Mouse (Mus musculus): ENCODE data around the gene Treh.

Treh gene

GRCm38 (mm10) chr9:44678288-44678871 lies 5.3 kb downstream of the Treh start:
- DNase-seq (ENCODE audit: low spot score in 2 of 2), result no peak

GRCm38 (mm10) chr9:44679565-44679964 lies 6.5 kb downstream of the Treh start:
- DNase-seq (ENCODE audit: low spot score in 2 of 2), result no peak

GRCm38 (mm10) chr9:44683046-44683445 lies 10.0 kb downstream of the Treh start:
- DNase-seq (ENCODE audit: low spot score in 2 of 2), result no peak

GRCm38 (mm10) chr9:44685346-44686330 lies 12.6 kb downstream of the Treh start:
- peak; percentile 68 to 78 for DNase-seq (ENCODE audit: low spot score in 2 of 2)

GRCm38 (mm10) chr9:44686638-44687037 lies 13.6 kb downstream of the Treh start:
- no peak for DNase-seq (ENCODE audit: low spot score in 2 of 2)

GRCm38 (mm10) chr9:44688013-44688412 lies 15.0 kb downstream of the Treh start:
- no peak for DNase-seq (ENCODE audit: low spot score in 2 of 2)

GRCm38 (mm10) chr9:44690641-44691040 lies 17.6 kb downstream of the Treh start:
- no peak for DNase-seq (ENCODE audit: low spot score in 2 of 2)

GRCm38 (mm10) chr9:44691671-44692520 lies 18.9 kb downstream of the Treh start:
- DNase-seq (ENCODE audit: low spot score in 2 of 2), result no peak

GRCm38 (mm10) chr9:44693071-44693470 lies 20.0 kb downstream of the Treh start:
- no peak for DNase-seq (ENCODE audit: low spot score in 2 of 2)

GRCm38 (mm10) chr9:44697866-44698265 lies 24.8 kb downstream of the Treh start:
- no peak for DNase-seq (ENCODE audit: low spot score in 2 of 2)

- DNase-seq (ENCODE audit: low spot score in 2 of 2), result no peak
Measured at GRCm38 (mm10) chr9:44699196-44699595, 26.2 kb downstream of the Treh start.

GRCm38 (mm10) chr9:44699730-44700129 lies 26.7 kb downstream of the Treh start:
- no peak for DNase-seq (ENCODE audit: low spot score in 2 of 2)

- no peak for DNase-seq (ENCODE audit: low spot score in 2 of 2)
Measured at GRCm38 (mm10) chr9:44707749-44708428, 34.9 kb downstream of the Treh start.

- DNase-seq (ENCODE audit: low spot score in 2 of 2), result peak; percentile 81 to 86
Measured at GRCm38 (mm10) chr9:44708429-44708765, 35.4 kb downstream of the Treh start.

GRCm38 (mm10) chr9:44708925-44709324 lies 35.9 kb downstream of the Treh start:
- no peak for DNase-seq (ENCODE audit: low spot score in 2 of 2)

- DNase-seq (ENCODE audit: low spot score in 2 of 2), result no peak
Measured at GRCm38 (mm10) chr9:44709600-44709999, 36.6 kb downstream of the Treh start.

- DNase-seq (ENCODE audit: low spot score in 2 of 2), result no peak
Measured at GRCm38 (mm10) chr9:44710213-44710612, 37.2 kb downstream of the Treh start.

- no peak for DNase-seq (ENCODE audit: low spot score in 2 of 2)
Measured at GRCm38 (mm10) chr9:44711602-44712001, 38.6 kb downstream of the Treh start.

- DNase-seq (ENCODE audit: low spot score in 2 of 2), result peak in 1 of 2 experiments; percentile 54
Measured at GRCm38 (mm10) chr9:44713080-44713479, 40.0 kb downstream of the Treh start.

- no peak for DNase-seq (ENCODE audit: low spot score in 2 of 2)
Measured at GRCm38 (mm10) chr9:44713574-44713973, 40.5 kb downstream of the Treh start.

- no peak for DNase-seq (ENCODE audit: low spot score in 2 of 2)
Measured at GRCm38 (mm10) chr9:44715109-44715508, 42.1 kb downstream of the Treh start.
